Mouse (Mus musculus) stomach, postnatal 0 days (tissue): ENCODE results near the gene Mgll.

Source experiments
- CTCF ChIP-seq: IDR thresholded peaks from 2 replicates; pipeline ENCODE4 v1.5.1; 2016; ENCODE audit warnings: antibody characterized with exemption, low read depth, mild to moderate bottlenecking, moderate library complexity
- EP300 ChIP-seq: optimal IDR thresholded peaks from 2 replicates; pipeline ENCODE3; 2016; ENCODE audit warnings: antibody characterized with exemption

GRCm38 (mm10) chr6:88713320-88713719 lies 10.9 kb upstream of the Mgll start:
- no peak for TF ChIP-seq CTCF
- TF ChIP-seq EP300, result no peak
